Mouse (Mus musculus): ENCODE measurements around the gene Nrxn3. TPM values are rescaled to one million over a fixed set of nuclear protein-coding genes. Genes with fewer than 3 reads are reported as not detected.

Gene Nrxn3
- polyA plus RNA-seq, 1 experiment from 2014 or later: 99.5 TPM

DNA sequence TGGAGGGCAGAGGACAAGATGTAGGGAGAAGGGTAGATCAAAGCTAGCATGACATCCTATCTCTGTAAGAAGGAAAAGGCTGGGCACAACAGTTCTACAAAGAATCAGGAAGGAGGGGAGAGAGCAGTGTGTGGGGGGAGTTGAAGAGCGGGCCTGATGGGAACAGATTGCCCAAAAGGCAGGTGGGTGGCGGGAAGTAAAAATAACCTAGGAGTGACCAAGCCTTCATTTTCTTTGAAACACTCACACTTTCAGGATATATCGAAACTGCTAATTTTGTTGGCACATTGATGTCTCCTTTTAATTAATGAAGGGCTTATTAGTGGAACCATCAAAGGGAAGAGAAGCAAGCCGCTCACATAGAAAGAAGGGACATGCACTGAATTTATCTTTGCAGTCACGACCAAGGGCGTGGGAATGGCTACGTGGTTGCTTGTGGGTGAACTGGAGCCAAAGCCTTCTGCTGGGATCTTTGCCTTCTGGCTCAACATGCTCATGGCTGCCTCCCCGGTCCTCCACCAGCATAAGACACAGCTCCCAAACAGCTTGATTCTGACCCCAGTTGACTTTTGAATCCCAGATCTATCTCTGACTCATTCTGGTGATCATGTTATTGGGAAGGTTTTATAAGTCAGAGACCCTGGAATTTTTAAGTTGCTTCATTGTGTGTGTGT is 371.3 kb downstream of the Nrxn3 start:
- Histone ChIP-seq H3K9me3 (no peaks in the 10 kb centered on the region), H3K4me3 (no peak overlapping the region), H3K4me1 (no peaks in the 10 kb centered on the region), H3K36me3 (no peaks in the 10 kb centered on the region), H3K9ac (replicated peaks) (no peak overlapping the region), H3K27me3 (no peaks in the 10 kb centered on the region), H3K4me2 (replicated peaks) (no peak overlapping the region), H3K27ac (replicated peaks) (no peak overlapping the region)
- WGBS: 77% methylated on average over 8 of the region's 8 CpGs
- no peak for ATAC-seq (replicated peaks)

DNA sequence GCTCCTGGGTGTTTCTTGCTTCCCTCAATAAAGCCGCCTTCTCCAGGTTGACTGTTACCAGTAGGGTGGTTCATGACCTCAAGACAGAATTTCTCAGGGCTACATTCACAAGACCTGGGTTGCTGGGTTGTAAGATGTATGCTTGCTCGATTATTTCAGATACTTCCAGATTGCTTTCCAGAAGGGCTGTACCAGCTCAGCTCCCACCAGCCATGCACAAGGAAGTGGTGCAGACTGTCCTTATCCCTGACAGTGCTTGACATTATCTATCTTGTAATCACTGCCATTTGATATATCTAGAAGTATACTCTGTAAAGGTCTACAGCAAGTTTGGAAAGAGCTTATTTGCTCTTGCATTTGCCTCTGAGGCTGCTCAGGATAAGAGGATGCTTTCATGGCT is 374.9 kb downstream of the Nrxn3 start:
- no peaks in the 10 kb centered on the region for H3K27me3 ChIP-seq
- H3K4me1 ChIP-seq: no peaks in the 10 kb centered on the region
- no peak overlapping the region for H3K9ac ChIP-seq (replicated peaks)
- no peak for ATAC-seq (replicated peaks)
- no peaks in the 10 kb centered on the region for H3K36me3 ChIP-seq
- H3K27ac ChIP-seq (replicated peaks): no peak overlapping the region
- H3K4me3 ChIP-seq: no peak overlapping the region
- WGBS: 97% methylated on average over 2 of the region's 2 CpGs
- H3K4me2 ChIP-seq (replicated peaks): no peak overlapping the region
- H3K9me3 ChIP-seq: no peaks in the 10 kb centered on the region

DNA sequence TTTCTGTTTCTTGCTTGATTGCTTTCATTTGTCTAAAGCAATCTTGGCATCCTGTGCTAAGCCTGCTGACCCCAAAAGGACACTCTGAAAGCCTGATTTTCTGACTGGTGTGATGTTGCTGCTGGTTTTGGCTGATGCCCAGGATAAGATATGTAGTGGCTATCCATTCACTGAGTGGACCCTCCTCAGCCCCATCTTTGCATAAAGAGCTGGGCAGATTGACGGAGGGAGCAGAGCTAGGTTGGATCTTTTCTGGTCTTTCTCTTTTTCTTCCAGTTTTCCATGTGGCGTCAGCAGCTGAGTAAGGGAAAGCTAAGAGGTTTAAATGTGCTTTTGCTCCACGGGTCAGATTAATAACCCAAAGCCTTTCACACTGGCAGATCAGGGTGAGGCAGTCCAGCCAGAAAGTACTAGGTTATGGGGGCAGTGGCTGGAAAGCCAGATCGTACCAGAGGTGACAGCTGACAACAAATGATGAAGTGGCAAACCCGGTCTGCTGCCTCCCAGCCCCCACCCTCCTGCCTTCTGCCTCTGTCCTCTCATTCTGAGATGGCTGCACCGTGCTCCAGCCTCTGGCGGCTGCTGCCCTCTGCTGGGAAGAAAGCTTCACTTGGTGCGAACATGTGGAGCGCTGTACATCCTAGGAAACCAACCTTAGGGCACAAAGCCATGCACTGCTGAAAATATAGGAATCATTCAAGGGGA is 383.5 kb downstream of the Nrxn3 start:
- H3K36me3 ChIP-seq: no peaks in the 10 kb centered on the region
- peak overlapping the region; percentile 15; the same call in 1 of the 2 replicates for H3K4me3 ChIP-seq
- WGBS: 17% methylated on average over 9 of the region's 9 CpGs
- H3K4me2 ChIP-seq (replicated peaks): peak overlapping the region; percentile 18
- H3K9ac ChIP-seq (replicated peaks): no peak overlapping the region
- no peaks in the 10 kb centered on the region for H3K27me3 ChIP-seq
- 0 out of 2 replicates have a peak overlapping the region, but pooled peaks have one; percentile 6 for H3K27ac ChIP-seq (replicated peaks)
- H3K4me1 ChIP-seq: peaks cover 17% of the 10 kb centered on the region
- no peaks in the 10 kb centered on the region for H3K9me3 ChIP-seq
- peak; percentile 94 for ATAC-seq (replicated peaks)

GRCm38 (mm10) chr12:89106881-89107584 is 384.4 kb downstream of the Nrxn3 start:
- ATAC-seq (replicated peaks): peak; percentile 17; the same call in 1 of the 2 replicates
- WGBS: 70% methylated on average over 6 of the region's 6 CpGs

DNA sequence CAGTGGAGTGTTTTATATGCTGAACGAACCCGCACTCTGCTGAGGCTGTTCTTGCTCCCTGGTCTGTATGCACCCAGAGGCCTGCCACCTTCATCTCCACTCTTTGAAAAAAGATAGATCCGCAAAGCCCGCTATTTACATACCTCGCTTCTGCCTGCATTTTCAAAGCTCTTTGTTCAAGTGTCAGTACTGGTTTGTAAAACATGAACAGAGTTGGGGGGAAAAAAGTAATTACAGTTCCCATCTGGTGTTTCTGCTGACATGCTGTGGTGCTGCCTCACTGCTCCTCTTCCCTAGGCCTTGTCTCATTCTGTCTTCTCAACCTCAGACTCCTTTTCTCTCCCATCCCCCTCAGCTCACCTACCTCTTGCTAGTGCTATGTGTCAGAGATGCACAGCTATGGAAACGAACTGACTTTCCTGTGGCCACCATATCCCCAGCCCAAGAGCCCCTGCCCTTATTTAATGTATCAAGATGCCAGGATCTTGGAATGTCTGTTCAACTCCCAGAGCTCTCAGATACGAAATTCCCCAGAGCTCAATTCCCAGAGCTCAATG is 387.2 kb downstream of the Nrxn3 start:
- Histone ChIP-seq H3K4me3 (no peak overlapping the region), H3K36me3 (no peaks in the 10 kb centered on the region), H3K4me1 (peaks cover 17% of the 10 kb centered on the region), H3K9me3 (no peaks in the 10 kb centered on the region), H3K9ac (replicated peaks) (no peak overlapping the region), H3K4me2 (replicated peaks) (no peak overlapping the region), H3K27me3 (no peaks in the 10 kb centered on the region), H3K27ac (replicated peaks) (peak overlapping the region; percentile 72)
- peak; percentile 33; the same call in 1 of the 2 replicates for ATAC-seq (replicated peaks)
- WGBS: 66% methylated on average over 7 of the region's 7 CpGs

More at GRCm38 (mm10) chr12:89106881-89107584, 384.4 kb downstream of the Nrxn3 start:
- no peaks in the 10 kb centered on the region for H3K36me3 ChIP-seq
- H3K4me2 ChIP-seq (replicated peaks): no peak overlapping the region
- peaks cover 17% of the 10 kb centered on the region for H3K4me1 ChIP-seq
- H3K4me3 ChIP-seq: no peak overlapping the region
- H3K9me3 ChIP-seq: no peaks in the 10 kb centered on the region
- no peak overlapping the region for H3K9ac ChIP-seq (replicated peaks)
- H3K27me3 ChIP-seq: no peaks in the 10 kb centered on the region
- H3K27ac ChIP-seq (replicated peaks): no peak overlapping the region

DNA sequence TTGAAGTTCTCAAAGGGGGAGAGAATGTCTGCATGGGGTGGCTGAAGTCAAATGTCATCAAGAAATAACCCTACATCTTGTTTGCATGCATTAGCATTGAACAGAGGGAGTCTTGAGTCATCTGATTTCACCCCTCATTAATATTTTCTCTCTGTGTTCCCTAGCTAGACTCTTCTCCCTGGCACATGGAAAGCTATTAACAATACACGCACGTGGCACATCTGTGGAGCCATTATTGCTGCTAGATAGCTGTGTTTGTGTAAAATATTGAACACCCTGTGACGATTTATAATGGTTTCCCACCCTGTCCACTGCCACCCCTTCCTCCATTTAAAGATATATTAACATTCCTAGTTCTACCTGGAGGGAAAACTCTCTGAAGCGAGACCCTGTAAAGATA is 405.9 kb downstream of the Nrxn3 start:
- H3K36me3 ChIP-seq: no peaks in the 10 kb centered on the region
- no peak overlapping the region for H3K4me3 ChIP-seq
- WGBS: 68% methylated on average over 4 of the region's 4 CpGs
- H3K27me3 ChIP-seq: no peaks in the 10 kb centered on the region
- H3K9ac ChIP-seq (replicated peaks): no peak overlapping the region
- H3K4me1 ChIP-seq: peaks cover 8% of the 10 kb centered on the region; the same call in 1 of the 2 replicates
- no peak overlapping the region for H3K4me2 ChIP-seq (replicated peaks)
- H3K9me3 ChIP-seq: no peaks in the 10 kb centered on the region
- peak overlapping the region; percentile 23; the same call in 1 of the 2 replicates for H3K27ac ChIP-seq (replicated peaks)
- no peak for ATAC-seq (replicated peaks)

- WGBS: 66% methylated on average over 9 of the region's 9 CpGs
These were observed 406.6 kb downstream of the Nrxn3 start for GRCm38 (mm10) chr12:89129139-89129907.

DNA sequence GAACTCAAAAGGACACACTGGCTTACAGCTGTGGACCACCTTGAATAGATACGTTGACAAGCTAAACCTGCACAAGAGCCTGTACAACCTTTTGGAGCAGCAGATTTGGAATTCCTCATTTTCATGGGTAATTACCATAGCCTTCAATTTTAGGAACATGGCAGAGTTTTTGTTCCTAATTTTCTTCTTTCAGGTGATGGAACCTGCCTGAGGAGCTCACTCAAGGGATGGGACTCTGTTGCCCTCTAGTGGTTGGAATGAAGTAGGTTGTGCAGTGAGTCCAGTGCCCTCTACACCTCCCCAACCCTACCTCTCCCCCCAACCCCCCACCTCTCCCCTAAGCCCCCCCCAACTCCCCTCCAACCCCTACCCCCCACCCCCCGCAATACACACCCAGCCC is 411.7 kb downstream of the Nrxn3 start:
- H3K9ac ChIP-seq (replicated peaks): no peak overlapping the region
- H3K9me3 ChIP-seq: no peaks in the 10 kb centered on the region
- WGBS: 62% methylated on average over 2 of the region's 2 CpGs
- peak; percentile 36; the same call in 1 of the 2 replicates for ATAC-seq (replicated peaks)
- no peak overlapping the region for H3K27ac ChIP-seq (replicated peaks)
- H3K4me1 ChIP-seq: no peaks in the 10 kb centered on the region
- H3K36me3 ChIP-seq: no peaks in the 10 kb centered on the region
- H3K4me3 ChIP-seq: no peak overlapping the region
- no peak overlapping the region for H3K4me2 ChIP-seq (replicated peaks)
- H3K27me3 ChIP-seq: no peaks in the 10 kb centered on the region

More at GRCm38 (mm10) chr12:89129139-89129907, 406.6 kb downstream of the Nrxn3 start:
- Histone ChIP-seq H3K4me3 (no peak overlapping the region), H3K27ac (replicated peaks) (no peak overlapping the region), H3K27me3 (no peaks in the 10 kb centered on the region), H3K4me1 (peaks cover 8% of the 10 kb centered on the region; the same call in 1 of the 2 replicates), H3K4me2 (replicated peaks) (no peak overlapping the region), H3K9me3 (no peaks in the 10 kb centered on the region), H3K9ac (replicated peaks) (no peak overlapping the region), H3K36me3 (no peaks in the 10 kb centered on the region)
- peak; percentile 53; the same call in 1 of the 2 replicates for ATAC-seq (replicated peaks)

DNA sequence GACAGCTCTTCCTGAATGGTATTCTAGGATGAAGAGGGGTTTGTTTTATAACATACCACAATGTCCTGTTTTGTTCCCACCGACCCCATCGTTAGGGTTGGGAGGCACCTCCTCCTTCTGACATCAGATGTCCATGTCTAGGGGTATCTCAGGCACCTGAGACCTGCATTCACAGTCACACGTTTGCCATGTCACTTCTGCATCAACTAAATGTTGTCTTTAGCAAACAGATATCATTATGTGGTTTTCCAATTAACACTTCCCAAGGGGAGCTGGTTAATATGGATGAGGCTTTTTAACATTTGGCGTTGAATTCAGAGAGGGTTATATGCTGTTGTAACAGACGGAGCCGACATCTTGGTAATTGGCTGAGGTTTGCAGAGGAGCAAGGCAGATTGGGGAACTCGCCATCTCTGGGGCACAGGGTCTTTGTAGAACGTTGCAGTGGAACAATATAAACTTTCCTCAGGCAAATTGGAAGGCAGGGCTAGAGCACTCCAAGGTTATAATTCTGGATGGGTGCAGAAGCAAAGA is 412.2 kb downstream of the Nrxn3 start:
- Histone ChIP-seq H3K4me2 (replicated peaks) (no peak overlapping the region), H3K27ac (replicated peaks) (peak overlapping the region; percentile 48; the same call in 1 of the 2 replicates), H3K4me1 (no peaks in the 10 kb centered on the region), H3K4me3 (no peak overlapping the region), H3K36me3 (no peaks in the 10 kb centered on the region), H3K9me3 (no peaks in the 10 kb centered on the region), H3K9ac (replicated peaks) (no peak overlapping the region), H3K27me3 (no peaks in the 10 kb centered on the region)
- peak; percentile 93 for ATAC-seq (replicated peaks)
- 29% methylated on average over 8 of the region's 8 CpGs for WGBS

DNA sequence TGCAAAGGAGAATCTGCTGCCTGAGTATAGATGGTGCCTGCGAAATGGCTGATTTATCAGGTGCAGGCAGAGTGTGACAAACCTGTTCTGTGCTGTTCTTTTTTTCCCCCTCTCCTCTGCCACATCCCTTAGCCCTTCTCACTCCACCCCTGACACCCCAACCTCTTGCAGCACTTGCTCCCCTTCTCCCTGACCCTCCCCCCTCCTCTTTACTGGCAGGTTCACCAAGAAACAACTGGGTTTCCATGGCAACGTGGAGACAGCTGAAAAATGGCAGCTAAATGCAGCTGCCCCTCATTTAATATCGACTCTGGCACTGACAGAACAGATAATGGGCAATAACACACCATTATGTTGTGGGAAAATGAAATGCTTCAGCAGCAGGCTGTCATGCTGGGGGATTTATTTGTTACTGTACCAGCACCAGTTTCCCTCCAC is 426.3 kb downstream of the Nrxn3 start:
- no peaks in the 10 kb centered on the region for H3K36me3 ChIP-seq
- H3K27ac ChIP-seq (replicated peaks): peak overlapping the region; percentile 79
- no peak overlapping the region for H3K9ac ChIP-seq (replicated peaks)
- H3K4me3 ChIP-seq: no peak overlapping the region
- H3K9me3 ChIP-seq: no peaks in the 10 kb centered on the region
- H3K4me1 ChIP-seq: peaks cover 20% of the 10 kb centered on the region
- ATAC-seq (replicated peaks): peak; percentile 89
- H3K27me3 ChIP-seq: no peaks in the 10 kb centered on the region
- 15% methylated on average over 3 of the region's 3 CpGs for WGBS
- H3K4me2 ChIP-seq (replicated peaks): peak overlapping the region; percentile 19

GRCm38 (mm10) chr12:89149455-89149854 is 426.8 kb downstream of the Nrxn3 start:
- H3K9me3 ChIP-seq: no peaks in the 10 kb centered on the region
- no peak overlapping the region for H3K4me3 ChIP-seq
- WGBS: 29% methylated on average over 2 of the region's 2 CpGs
- peaks cover 20% of the 10 kb centered on the region for H3K4me1 ChIP-seq
- H3K9ac ChIP-seq (replicated peaks): no peak overlapping the region
- peak overlapping the region; percentile 19 for H3K4me2 ChIP-seq (replicated peaks)
- H3K27ac ChIP-seq (replicated peaks): peak overlapping the region; percentile 79
- H3K36me3 ChIP-seq: no peaks in the 10 kb centered on the region
- ATAC-seq (replicated peaks): peak; percentile 69
- no peaks in the 10 kb centered on the region for H3K27me3 ChIP-seq

Measured in forebrain, embryonic 15.5 days (tissue).